Mouse (Mus musculus): ENCODE data around the gene Slc4a11.

The Slc4a11 gene

GRCm38 (mm10) chr2:130697153-130697810 is at the start of gene Slc4a11:
Gene Slc4a11, minus strand, starts transcription at chr2:130697519.
- peak in 1 of 2 experiments; percentile 34 for DNase-seq

DNA sequence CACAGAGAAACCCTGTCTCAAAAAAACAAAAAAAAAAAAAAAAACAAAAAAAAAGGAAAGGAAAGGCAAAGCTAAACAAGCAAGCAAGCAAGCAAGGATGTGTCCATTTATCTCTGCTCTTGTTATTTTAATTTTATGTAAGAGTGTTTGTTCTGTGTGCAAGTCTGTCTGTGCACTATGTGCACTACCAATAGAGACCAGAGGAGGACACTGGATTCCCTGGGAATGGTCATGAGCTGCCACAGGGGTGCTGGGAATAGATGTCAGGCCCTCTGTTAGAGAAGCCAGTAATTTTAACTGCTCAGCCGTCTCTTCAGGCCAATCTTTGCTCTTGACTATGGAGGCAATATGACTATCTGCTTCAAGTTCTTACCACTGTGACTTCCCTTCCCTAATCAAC is 46.3 kb upstream of the Slc4a11 start:
- DNase-seq, result no peak

DNA sequence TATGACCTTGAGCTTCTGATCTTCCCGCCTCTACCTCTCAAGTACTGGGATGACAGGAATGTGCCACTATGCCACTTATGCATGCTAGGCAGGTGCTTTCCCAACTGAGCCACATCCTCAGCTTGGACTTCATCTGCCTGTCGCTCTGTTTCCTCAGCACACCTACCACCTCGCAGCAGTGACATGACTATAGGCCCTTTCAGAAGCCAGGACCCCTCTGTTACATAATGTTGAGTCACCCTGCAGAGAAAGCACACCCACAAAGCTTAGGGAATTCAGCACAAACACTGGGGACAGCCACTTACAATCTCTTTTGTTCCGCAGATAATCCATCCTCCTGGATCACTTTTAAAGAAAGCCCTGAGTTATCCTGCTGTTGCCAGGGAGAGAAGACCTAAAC is 42.8 kb upstream of the Slc4a11 start:
- DNase-seq, result no peak

DNA sequence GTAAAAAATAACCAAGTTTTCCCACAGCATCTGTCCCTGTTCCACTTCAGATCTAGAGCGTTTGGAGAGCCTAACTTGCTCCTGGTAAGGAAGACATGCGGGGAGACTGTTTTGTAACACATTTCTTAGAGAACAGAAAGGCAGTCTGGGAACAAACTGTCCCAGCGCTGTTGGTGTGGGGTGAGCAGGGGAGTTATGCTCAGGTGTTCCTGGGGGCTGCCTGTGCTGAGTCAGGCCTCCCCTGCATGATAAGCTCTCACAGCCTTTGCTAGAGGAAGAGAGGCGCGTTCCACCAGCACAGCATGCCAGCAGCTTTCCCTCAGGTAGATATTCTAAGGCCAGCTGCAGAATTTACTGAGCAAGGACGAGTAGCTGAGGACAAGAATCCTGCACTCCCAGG is 40.7 kb upstream of the Slc4a11 start:
- no peak for DNase-seq

- DNase-seq, result no peak
Measured at GRCm38 (mm10) chr2:130735281-130735680, 38.0 kb upstream of the Slc4a11 start.

- no peak for DNase-seq
Measured at GRCm38 (mm10) chr2:130733444-130733843, 36.1 kb upstream of the Slc4a11 start.

DNA sequence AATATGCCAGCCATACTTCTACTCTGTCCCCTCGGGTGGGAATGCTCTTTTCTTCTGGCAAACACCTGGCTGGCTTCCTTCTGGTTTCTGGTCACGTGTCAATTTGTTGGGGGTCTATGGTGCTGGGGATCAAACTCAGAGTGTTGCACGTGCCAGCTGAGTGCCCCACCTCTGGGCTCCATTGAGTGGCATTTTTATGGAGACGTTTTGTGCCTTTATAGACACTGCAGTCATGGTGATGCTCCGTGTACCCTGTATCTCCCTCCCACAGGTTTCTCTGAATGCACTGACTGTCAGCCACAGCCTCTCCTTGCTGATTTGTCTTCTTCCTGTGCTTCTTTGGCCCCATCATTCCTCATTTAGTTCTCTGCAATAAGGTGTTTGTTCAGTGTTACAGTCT is 34.5 kb upstream of the Slc4a11 start:
- DNase-seq, result no peak

DNA sequence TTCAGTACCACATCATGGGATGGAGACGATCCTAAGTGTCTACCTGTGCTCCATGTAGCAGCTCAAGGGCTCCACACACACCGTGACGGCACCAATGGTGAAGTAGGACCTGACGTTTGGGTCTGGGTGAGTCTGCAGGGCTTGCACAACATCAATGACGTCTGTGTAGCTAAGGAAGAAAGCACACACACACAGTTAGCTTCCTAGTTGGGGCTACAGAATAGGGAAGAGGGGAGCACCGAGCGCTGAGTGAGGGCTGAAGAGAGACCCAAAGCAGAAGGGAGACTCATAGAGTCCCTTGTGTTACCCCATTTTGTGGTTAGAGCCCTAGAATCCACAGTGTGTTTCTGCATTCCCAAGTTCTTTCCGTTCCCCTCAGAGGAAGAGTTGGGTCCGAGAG is 33.4 kb upstream of the Slc4a11 start:
- DNase-seq, result no peak

DNA sequence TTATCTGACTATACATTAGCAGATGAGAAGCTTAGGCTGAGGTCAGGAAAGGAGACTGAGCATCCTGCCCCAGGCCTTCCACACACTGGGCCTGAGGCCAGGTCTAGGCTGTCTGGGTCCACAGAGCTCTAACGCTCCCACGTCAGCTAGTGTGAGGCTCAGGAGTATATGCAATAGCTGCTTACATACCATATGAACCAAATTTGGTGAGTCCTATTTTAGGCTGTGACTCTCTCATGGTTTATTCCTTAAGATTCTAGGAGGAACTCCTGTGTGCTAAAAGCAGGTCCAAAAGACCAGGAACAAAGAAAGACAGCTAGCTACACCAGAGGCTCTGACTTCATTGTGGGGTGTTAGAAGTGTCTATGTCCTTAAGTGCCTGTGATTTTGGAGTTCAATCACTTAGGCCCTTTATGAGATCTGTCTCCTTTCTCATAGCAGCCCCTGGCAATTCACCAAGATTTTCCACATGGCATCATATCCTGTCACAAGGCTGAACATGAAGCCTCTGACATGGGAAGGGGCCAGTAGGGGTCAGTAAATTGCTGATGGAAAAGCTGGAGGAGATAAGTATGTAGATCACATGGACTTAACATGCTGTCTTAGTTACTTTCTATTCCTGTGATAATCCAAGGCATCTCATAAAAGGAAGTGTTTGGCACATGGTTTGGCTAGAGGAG is 31.7 kb upstream of the Slc4a11 start:
- no peak for DNase-seq

DNA sequence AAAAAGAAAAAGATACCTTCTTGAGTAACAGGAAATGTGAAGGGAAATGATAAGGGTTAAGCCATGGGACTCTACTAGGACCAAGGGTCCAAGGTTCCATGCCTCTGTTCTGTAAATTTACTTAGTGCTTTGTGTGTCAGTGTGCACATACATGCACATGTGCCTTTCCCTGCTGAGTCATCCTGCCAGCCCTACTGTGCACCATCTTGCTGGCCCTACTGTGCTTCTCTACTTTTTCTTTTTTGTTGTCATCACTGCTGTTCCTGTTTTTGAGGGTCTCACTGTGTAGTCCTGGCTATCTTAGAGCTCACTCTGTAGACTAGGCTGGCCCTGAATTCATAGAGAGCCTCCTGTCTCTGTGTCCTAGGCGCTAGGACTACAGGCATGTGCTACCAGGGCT is 30.4 kb upstream of the Slc4a11 start:
- no peak for DNase-seq

GRCm38 (mm10) chr2:130724369-130724768 is 27.1 kb upstream of the Slc4a11 start:
- peak; percentile 77 to 85 for DNase-seq

DNA sequence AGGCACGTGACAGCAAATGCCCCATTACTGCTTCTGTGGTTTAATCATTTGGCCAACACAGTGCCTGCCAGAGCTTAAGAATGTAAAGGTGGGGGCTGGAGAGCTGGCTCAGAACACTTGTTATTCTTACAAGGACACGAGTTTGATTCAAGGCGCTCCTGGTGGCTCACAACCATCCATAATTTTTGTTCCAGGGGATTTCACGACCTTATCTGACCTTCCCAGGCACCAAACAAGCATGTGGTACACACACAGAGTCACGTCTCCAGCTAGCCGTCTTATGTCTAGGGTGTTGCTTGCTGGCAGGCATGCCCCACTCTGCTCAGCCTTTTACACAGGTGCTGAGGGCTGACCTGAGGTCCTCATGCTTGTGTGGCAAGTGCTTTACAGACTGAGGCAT is 20.6 kb upstream of the Slc4a11 start:
- DNase-seq, result no peak

- no peak for DNase-seq
Measured at GRCm38 (mm10) chr2:130707057-130707456, 9.7 kb upstream of the Slc4a11 start.

- no peak for DNase-seq
Measured at GRCm38 (mm10) chr2:130706602-130707001, 9.3 kb upstream of the Slc4a11 start.

DNA sequence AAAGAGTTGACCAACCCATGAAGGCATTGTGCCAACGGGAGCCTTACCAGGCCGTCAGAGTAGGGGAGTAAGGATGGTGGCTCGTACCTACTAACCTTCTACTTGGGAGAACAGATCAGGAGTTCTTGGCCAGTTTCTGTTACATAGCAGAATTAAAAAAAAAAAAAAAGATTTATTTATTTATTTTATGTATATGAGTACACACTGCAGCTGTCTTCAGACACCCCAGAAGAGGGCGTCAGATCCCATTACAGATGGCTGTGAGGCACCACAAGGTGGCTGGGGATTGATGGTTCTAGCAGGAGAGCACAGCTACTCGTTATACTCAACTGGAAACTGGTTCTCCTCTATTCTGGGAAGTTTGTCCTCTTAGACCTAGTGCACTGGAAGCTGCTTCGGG is 7.9 kb upstream of the Slc4a11 start:
- DNase-seq, result no peak

GRCm38 (mm10) chr2:130704040-130705001 is 7.0 kb upstream of the Slc4a11 start:
- peak in 1 of 2 experiments; percentile 13 for DNase-seq

DNA sequence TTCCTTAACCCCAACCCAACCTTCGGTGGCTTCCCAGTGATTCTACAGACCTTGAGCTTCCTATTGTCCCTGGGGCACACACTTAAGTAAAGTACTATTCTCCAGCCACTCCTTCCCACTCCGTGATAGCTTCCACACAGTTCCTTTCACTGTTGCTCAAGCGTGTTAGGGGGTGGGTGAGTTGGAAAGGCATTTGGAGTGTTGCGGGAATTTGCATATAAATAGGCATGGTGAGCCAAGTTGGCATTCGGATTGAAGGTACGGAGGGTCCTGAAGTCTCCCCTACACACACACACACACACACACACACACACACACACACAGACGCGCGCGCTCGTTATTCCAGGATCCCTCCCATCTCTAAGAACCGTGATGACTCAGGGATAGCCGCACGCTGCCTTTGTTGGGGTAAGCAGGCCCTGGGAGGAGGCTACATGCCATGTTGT is 525 bp upstream of the Slc4a11 start:
- no peak for DNase-seq

DNA sequence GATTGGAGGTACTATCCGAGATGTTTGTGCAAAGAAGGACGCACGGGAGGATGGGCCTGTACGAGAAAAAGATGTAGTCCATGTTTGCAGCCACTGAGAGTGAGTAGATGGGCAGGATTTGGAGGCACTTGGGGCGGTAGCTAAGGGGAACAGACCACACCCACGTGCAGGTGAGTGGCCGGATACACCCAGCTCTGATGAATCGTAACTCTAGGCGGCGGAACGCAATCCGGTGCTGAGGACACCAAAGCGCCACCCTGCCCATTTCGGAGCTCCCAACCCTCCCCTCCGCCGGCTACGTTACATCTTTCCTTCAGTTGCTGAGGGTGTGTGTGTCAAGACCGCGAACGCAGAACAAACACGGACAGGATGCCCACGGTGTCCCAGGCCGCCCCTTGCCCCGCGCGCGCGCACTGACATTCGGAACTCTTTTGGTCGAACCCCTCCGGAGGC is 593 bp downstream of the Slc4a11 start:
- peak in 1 of 2 experiments; percentile 13 for DNase-seq

DNA sequence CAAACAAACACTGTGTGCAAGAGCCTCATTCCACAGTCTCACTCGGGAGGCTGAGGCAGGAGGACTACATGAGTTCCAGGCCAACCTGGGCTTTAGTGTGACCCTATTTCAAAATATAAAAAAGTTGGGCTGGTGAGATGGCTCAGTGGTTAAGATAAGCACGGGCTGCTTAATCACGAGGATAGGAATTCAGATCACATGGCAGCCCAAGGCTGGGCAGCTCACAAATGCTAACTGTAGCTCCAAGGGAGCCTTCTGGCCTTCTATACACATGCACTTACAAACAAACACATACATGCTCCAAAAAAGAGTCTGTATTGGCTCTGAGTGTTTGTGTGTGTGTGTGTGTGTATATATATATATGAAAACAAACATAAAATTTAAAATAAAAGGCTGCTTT is 3.8 kb downstream of the Slc4a11 start:
- no peak for DNase-seq

DNA sequence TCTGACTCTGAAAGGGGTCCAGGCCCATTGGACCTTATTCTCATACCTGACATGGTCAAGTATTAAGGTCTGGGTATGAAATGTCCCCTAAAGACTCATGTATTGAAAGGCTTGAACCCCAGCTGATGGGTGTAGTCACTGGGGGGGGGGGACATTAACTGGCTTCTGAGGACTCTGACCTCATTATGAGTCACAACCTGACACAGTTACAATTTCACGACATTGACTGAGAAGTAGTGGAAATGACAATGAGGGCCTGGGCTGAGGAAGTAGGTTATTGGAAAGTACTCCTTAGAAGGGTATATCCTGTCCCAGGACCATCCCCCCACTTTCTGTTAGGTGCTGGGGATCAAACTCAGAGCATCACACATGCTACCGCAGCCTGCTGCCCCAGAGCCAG is 8.3 kb downstream of the Slc4a11 start:
- no peak for DNase-seq

GRCm38 (mm10) chr2:130685426-130685825 is 11.9 kb downstream of the Slc4a11 start:
- DNase-seq, result no peak

GRCm38 (mm10) chr2:130681531-130681930 is 15.8 kb downstream of the Slc4a11 start:
- DNase-seq, result no peak

DNA sequence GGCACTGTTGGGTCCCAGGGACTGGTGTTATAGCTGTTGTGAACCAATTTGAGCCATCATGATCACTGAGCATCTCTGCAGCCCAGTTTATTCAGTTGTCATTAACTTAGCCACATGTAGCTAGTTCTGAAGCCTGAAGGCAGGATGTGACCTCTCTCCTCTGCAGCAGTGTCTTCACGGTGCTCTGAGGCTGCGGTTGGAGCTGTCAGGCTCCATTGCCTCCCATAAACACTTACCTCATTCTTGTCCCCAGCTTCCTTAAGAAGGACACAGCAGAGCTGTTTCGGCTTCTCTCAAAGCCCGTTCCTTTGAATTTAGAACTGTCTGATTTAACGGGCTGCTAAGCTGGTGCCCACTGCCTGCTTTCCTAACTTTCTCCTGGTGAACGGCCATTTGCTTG is 17.4 kb downstream of the Slc4a11 start:
- DNase-seq, result no peak

Measured in cerebellum, postnatal 25 days (tissue).